Mouse (Mus musculus) adrenal gland, adult 8-10 months (tissue): ENCODE measurements at regions not wholly inside any gene's neighbourhood (a gene's known extent, or its start where the extent isn't known, plus 50 kb on each side); places are given as distances from the start of the nearest gene placed in this dataset.
"Not testable (repeated sequence)": the region's sequence is repeated elsewhere in the genome, so short reads cannot be mapped to it uniquely, and the experiment has no call there.

Source experiments
- DNase-seq: peaks from one replicate; pipeline ENCODE4 v3.0.0; 2022

DNA sequence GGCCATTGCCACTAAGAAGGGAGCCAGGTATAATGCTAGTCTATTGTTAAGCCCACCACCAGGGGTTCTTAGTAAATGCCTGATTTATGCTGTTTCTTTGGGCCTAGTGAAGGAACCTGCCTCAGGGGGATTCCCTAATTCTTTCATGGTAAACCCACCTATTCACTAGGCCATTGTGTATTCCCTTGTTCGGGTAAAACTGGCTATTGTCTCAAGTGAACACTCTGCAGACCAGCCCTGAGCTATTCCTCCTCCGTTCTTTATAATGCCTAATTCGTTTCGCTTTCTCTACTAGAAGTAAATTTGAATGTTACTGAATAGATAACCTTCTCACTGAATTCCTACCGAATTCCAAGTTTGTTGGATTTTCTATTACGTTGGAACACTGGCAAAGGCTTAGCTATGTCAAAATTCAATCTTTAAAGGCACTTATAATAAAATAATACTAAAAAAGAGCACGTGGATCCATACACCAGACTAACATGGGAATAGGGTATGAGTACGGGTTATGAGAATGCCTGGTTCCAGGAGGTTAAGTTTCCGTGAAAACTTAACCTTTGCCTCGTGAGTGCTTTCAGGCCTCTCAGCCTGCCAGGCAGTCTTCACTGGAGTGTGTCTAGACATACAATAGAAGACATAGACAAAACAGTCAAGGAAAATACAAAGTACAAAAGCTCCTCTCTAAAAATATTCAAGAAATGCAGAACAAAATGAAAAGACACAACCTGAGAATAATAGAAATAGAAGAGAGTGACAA is 536.8 kb upstream of the Cntn5 start:
- DNase-seq: not testable (repeated sequence)

DNA sequence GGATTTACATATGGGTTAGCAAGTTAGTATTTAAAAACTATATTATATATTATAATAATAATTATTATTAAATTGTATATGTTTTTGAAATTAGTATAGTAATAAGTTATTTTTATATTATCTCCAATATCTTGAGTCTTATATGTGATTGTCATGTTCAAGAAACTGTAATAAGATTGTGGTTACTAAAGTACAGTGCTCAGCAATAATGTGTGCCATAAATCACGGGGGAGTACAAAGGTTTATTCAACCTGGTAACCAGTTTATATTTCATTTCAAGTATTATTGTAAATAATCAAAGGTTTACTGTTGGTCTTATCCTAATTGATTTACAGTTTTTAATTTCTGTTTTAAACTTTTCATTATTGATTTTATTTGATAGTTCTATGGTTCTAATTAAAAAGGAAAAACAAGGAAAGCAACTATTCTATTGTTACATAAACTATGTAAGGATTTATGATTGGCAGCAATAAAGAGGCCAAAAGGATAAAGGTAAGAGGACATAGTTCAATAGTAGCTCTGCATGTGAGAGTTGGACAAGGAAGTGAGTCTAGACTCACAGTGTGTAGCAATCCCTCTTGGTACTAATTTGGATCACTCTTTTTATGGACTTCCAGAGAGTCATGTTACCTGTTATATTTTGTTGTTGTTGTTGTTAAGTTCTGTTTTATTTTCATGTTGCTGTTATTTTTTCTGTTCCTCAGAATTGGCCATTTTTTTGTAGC is 532.0 kb upstream of the Cntn5 start:
- DNase-seq: no peak

DNA sequence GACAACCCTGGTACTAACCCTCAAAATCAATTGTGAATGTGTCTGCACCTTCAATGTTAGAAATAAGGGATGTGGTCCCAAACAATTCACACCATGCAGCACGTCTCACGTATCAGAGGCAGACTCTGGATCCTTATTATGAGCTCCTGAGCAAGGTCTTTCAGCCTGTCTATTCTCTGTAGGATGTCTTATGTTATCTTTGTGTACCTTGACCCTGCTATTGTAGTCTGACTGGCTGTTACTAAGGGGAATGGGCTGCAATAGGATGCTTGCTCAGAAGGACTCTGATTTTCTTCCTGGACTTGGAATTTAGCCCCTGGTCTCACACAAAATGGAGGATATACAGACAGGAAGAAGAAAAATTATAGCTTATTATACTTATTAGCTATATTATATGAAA is 531.4 kb upstream of the Cntn5 start:
- no peak for DNase-seq

DNA sequence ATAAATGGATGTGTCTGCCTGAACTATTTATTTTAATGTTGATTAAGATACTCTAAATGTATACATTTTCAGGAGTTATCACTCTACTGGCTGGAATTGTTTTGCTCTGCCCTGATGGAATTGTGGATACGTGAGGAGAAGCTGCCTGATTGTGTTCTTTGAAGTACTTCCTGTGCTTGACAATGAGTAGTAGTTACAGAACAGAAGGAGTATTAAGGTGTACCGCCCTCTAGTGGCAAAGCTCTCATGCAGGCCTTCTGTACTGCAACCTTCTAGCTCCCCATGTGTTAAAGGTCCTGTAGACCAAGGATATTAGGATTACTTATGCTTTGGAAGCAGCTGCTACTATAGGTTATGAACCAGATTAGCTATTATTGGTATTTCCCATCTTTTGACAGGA is 530.4 kb upstream of the Cntn5 start:
- DNase-seq: no peak

DNA sequence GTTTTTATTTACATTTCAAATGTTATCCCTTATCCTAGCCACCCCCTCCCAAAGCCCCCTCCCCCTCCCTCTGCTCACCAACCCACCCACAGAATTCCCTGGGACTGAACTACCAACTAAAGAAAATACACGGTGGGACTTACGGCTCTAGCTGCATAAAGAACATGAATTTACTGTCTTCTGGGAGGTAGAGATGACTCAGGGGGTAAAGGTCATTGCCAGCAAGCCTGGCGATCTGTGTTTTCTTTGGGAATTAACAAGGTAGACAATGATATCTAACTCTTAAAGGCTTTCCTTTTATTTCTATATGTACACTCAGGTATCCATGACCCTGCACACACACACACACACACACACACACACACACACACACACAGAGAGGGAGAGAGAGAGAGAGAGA is 521.9 kb upstream of the Cntn5 start:
- DNase-seq: no peak

DNA sequence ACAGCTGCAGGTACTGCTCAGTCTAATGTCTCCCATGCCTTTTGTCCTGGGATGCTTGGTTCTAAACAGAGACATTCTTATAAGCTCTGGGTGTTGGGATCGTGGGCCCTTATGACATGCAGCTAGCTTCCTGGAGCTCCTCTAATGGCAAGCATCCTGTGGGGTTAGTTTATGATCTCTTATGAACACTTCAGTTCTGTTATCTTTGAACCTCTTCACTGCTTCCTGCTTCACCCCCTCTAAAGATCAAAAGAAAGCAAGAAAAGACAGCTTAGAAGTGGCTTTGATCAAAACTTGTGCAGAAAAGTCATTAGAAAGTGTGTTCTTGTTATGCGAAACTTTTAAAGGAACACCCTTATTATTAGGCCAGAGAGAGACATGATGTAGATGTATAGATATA is 492.3 kb upstream of the Cntn5 start:
- no peak for DNase-seq

DNA sequence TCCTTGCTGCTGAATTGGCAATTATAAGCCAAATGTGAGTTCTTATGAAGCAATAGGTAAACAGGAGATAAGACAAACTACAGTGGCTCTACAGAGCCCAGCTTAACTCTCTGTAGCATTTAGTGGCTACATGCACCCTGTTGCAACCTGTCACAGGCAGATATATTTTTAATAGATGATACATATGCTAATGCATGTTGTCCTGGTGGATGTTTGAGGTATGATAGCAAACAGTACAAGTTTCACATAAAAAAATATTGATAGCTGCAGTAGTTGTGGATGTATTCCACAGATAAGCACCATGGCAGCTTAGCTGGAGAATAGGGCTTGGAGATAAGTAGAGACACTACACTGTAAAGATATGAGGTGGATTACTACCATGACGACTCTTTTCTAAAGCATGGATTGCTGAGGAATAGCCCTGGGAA is 477.1 kb upstream of the Cntn5 start:
- DNase-seq: no peak

DNA sequence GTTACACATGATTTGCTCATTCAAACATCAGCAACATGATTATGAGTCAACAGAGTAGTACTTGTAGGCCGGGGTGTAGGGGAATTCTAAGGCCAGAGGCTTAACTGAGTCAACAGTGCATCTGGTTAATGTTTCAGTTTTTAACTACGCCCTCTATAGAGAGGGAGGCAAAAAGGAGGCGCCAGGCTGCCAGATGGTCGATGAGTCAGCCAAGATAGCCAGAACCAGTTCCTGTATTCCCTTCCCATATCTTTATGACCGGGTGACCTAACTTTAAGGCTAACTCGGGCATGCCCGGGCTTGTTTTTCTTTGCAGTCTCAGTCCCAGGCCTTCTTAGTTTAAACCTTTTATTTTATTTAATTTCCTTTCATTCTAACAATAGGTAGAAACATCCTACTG is 476.0 kb upstream of the Cntn5 start:
- no peak for DNase-seq

DNA sequence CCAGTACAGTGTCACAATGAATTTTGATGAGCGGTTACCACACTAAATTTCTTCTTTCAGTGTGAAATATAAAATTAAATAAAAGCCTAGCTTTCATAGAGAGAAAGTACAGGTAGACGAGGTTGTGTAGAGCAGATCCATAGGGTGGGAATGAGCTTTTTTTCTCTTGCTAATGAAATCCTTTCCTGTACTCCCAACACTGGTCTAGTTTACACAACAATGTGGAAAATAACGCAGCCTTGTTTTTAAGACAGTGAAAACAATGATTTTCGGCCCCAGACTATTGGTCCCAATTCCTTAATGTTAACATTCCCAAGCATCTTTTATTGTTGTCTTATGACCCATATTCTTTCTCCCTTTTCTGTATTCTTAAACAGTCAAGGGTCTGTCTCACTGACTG is 473.5 kb upstream of the Cntn5 start:
- no peak for DNase-seq

DNA sequence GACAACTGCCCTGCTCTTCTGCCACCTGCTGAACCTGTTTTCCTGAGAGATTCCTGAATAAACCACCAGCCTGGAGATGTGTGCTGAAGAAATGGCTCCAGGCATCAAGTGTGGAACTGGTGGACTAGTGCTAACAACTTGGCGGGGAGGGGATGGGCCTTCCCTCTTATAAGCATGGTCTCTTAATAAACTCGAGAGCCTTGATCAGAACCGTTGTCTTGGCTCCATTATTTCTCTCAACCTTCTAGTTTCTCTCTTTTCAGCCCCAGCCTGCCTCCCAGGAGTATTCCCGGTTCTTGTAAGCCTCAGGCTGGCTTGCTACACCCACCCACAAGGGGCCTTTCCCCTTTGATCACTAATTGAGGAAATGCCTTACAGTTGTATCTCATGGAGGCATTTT is 473.0 kb upstream of the Cntn5 start:
- no peak for DNase-seq

DNA sequence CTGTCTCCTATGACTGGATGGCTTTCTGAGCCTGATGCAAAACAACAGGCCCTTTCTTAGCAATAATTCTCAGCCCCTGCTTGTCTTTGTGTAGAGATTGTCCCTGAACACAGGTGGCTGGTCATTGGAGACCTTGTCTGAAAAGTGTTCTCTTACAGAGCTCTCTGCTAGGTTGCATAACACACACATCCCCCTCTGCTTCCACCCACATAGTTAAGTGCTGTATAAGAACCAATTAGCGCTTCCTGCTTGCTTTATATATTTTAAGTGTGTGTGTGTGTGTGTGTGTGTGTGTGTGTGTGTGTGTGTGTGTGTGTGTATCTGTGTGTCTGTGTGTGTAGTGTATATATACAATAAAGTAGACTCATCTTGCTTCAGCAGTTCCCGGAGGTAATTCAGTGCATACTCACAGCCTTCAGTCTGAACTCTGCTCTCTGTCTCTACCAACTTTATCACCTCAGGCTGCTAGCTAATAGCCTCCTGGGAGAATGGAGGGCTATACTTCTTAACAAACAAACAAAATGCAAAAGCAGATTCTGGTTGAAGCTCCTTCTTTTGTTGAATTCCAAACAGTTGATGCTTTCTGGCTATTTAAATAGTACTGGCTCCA is 468.8 kb upstream of the Cntn5 start:
- DNase-seq: no peak

DNA sequence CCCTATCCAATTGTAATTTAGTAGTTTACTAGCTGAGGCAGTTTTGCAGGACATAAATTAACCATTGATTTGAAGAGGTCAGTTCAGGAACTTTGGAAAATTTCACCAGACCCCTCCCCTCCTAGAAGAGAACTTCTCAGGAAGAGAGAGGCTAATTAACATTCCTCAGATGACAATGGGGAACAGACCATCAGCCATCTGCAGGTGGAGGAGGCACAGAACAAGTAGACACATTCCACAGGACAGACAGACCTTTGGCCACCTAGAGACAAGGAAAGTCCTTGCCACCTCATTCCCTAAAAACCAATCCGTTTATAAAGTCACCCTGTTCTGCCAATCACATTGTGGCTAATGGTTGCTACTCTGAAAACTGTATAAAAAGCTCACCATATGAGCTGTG is 463.5 kb upstream of the Cntn5 start:
- DNase-seq: no peak

DNA sequence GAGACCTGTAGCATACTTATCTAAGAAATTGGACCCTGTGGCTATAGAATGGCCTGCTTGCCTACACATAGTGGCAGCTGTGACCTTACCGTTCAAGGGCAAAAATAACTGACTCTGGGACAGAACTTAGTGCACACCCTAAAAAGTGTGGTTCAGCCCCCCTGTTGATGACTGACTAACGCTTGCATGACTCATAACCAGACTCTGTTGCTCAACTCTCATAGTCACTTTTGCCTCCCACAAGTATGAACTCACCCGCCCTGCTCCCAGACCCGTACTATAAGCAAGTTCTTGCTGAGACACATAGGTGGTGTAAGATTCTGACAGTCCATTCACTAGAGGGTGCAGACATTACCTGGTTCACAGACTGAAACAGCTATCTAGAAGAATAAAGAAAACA is 424.3 kb upstream of the Cntn5 start:
- DNase-seq: peak; percentile 15

DNA sequence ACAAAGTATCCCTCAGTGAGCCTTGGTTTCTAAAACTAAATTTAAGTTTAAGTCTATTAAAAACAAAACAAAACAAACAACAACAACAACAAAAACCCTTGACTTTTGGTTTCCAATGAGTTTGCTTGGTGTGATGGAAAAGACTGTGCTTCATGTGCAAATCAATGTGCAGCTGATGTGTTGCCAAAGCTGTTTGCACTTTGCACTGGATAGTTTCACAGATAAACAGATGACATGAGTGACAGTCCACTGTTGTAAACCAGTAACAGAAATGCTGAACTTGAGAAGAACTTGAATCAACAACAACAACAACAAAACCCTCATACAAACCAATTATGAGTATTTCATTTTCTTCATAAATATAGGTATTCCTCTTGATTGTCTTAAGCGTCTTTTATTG is 412.6 kb upstream of the Cntn5 start:
- no peak for DNase-seq

DNA sequence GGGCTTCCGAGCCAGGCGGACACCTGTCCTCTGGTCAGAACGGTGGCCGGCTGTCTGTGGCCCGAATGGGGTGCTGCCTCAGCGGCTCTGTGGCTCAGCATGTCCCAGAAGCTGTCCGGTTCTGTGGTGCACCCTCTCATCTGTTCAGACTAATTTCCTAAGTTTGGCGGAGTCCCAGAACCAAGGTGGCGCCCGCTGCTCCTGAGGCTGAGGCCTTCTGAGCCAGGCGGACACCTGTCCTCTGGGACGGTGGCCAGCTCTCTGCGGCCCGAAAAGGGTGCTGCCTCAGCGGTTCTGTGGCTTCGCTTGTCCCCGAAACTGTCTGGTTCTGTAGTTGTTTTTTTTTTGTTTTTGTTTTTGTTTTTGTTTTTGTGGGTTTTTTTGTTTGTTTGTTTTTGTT is 392.5 kb upstream of the Cntn5 start:
- DNase-seq: not testable (repeated sequence)

DNA sequence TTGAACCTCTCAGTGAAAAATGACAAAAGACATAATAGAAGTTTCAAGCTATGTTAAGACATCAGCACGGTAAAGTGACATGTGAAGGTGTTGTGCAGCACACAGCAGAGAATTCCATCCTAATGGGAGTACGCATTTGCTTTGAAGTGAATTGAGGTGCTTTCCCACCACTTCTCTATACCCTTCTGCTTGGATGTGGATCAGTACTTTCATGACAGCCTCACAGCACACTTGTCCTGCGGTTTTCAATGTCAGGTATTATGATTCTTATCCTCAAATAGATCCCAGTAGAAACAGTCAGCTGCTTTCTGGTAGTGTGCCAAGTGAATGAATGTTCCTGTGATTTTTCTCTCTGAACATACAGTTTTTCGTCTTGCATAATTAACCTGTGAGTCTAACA is 380.6 kb upstream of the Cntn5 start:
- no peak for DNase-seq

DNA sequence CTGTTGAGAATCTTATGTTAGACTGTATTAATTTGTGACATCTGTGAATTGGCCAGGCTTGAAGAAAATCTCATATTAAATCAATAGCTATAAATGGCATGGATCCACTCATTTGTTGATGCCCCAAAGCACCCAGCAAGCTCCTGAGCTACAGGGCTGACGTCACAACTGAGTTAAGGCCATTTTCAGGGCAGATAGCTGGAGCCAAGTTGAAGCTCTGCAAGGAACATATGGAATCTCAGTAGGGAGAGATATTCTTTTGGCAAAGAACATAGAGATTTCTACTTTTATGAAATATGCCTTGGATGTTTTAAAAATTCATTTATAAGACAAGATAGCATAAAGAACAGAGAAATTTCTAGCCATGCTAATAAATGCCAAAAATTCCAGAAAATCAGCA is 380.0 kb upstream of the Cntn5 start:
- DNase-seq: no peak

DNA sequence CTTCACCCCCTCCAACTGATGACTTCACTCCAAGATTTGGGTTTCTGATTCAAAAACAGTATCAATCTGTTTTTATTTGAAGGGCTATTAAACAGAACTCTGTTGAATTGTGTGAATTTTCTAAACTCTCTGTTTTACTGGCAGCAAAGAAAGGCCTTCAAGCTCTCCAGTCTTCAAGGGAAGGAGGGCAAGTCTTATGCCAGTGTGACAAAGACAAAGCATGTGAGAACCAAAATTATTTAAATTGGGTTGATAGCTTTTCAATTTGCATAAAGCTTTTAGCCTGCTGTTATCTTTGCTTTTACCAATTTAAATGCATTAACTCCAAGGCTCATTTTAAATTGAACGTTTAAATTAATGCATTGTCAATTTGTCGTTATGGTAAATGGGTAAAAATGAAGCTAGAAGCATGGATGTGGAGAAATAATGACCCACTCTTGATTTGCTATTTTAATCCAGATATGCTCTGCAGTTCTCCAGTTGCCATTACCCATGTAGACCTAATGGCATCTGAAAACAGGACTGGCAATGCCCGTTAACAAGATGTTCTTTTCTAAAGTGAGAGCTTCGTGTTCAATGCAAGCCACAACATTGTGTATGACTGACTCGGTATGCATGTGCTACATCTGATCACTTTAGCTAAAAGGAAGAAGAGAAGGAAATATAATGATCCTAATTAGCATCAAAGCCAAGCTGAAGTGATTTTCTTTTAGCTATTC is 375.0 kb upstream of the Cntn5 start:
- no peak for DNase-seq

DNA sequence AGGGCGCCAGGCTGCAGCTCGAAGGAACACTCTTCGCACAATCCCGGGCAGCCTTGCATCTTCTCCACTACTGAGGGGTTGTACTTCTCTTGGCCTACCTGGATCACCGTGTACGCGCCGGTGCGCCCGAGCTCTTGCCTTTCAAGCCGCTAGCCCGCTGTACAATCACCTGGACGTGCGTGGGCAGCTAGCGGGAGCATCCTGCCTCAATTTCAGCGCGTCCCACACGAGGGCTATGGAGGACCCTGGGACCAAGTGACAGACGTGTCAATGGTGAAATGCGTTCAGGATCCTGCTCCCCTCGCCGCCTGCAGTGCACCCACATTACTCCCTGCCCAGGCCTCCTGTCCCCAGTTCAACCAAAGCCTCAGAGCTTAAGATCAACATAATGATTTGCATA is 373.2 kb upstream of the Cntn5 start:
- no peak for DNase-seq

DNA sequence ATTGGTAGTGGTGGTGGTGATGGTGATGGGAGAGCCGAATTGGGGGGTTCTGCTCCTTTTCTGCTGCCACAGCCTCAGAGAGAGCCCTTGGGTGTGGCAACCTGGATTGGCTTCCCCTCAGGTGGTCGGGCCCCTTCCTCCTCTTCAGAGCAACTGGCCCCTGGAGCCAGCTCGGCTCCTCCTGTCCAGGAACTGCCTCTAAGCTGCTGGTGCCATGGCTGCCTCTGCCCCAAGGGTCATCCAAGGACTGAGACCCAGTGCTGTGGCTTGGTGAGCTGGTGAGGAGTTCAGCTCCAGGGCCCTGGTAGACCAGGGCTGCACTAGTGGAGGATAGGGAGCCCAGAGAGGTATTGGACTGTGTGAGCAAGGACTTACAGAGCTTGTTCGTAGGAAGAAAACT is 372.4 kb upstream of the Cntn5 start:
- DNase-seq: no peak

DNA sequence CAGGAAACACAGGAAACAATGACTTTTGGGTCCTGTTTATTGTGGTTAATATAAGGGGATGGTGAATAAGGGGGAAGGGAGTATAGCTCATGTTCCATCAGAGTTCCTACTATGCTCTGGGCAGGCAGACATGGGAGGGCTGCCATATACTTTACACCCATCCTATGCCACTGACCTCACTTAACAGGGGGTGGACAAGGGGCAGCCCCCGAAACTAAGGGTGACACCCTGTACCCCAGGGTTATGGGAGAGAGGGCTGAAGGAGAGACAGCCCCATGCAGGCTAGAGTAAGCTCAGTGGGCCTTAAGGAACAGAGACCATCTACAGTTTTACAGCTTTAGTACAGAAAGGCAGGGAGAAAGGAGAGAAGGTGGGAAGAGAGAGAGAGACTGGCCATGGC is 352.3 kb upstream of the Cntn5 start:
- DNase-seq: no peak

DNA sequence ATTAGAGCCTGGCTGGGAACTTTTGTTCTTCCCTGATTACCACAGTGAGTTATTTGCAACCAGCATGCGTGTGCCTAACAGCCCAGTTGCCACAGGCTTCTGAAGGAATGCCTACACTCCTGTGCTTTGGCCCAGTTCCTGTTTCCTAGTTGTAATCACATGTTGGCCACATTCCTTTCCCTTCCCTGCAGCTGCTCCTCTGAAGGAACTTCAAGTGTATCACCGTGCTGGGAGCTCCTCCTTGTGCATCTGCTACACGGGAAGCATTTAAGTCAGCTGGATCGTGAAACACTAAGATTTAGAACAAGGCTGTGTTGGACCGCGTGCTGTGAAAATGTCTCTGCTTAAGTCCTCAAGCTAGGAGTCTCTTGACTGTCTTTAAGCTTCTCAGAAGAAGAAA is 302.3 kb upstream of the Cntn5 start:
- no peak for DNase-seq

DNA sequence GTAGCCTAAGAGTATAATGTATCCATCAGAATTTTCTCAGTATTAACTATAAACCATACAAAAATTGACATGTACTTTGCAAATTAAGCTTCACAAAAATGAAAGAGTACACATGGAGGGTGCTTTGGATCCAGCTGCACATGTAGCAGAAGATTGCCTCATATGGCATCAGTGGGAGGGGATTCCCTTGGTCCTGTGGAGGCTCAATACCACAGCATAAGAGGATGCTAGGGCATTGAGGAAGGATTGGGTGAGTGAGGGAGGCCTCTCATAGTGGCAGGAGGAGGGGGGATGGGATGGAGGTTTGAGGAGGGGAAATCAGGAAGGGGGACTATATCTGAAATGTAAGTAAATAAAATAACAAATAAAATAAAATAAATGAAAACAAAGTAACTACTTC is 301.7 kb upstream of the Cntn5 start:
- DNase-seq: no peak
